Mouse (Mus musculus) right cerebral cortex, postnatal 14 days (tissue): ENCODE results near the gene Cdadc1.

Source experiments
- DNase-seq: peaks from one replicate; pipeline ENCODE4 v3.0.0; 2022

Gene Cdadc1

DNA sequence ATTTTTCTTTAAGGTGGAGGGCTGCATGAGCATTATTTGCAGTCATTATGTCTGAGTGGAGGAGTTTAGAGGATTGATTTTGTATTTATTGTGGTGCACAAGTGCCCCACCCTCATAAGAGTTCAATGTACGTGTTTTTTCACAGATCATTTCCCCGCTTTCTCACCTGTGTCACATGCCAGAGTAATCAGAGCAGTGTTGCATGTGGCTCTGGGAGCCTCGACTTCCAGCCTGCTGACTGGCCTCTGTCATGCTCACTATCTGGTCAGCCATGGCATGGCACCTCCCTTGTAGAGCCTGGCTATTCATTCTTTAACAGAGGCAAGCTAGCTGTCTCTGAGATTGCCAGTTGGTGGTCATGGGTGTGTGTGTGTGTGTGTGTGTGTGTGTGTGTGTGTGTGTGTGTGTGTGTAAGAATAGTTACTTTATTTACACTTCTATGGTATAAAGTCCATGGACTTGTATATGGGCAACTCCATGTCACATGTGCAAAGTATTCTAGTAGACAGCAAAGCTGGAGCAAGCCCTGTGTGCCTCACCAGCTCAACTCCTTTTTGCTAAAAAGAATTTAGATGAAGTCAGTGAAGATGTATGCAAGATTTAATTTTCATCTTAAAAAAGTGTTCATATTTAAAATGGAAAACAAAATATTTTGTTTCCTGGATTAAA, 54.5 kb downstream of the Cdadc1 start:
- DNase-seq: no peak

DNA sequence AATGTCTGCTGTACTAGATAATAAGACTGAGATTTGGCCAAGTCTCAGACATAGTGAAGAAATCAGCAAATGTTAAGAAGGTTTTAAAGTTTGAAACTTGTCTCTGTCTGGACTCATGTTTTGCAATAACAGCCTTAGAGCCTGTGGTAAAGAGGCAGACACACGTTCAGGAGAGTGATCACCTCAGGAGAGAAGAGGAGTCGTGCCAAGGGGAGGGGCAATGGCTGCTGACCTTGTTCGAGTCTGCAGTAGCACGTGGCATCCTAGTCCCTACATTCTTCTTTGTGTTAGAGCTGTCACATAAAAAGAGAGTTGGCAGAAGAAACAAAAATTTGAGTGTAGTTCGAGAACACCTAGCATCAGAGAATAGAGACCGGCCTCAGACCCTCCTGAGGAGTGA, 57.0 kb downstream of the Cdadc1 start:
- DNase-seq: no peak

DNA sequence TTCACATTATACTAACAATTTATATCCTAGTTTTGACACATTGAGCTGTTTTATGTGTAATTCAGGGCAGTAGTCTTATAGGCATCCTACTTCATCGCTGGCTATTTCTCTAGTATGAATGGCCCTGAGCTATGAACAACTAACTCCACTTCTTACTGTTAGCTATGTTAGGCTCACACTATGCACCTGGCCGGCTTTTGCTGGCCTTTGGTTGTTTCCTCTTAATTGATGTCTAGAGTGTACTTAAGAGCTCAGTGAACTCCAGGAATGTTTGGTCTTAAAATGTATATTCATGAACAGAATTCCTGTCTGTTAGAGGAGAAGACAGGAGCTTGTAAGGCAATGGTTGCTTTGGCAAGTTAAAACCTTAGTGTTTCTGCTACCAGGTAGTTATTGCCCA, 57.5 kb downstream of the Cdadc1 start:
- no peak for DNase-seq

DNA sequence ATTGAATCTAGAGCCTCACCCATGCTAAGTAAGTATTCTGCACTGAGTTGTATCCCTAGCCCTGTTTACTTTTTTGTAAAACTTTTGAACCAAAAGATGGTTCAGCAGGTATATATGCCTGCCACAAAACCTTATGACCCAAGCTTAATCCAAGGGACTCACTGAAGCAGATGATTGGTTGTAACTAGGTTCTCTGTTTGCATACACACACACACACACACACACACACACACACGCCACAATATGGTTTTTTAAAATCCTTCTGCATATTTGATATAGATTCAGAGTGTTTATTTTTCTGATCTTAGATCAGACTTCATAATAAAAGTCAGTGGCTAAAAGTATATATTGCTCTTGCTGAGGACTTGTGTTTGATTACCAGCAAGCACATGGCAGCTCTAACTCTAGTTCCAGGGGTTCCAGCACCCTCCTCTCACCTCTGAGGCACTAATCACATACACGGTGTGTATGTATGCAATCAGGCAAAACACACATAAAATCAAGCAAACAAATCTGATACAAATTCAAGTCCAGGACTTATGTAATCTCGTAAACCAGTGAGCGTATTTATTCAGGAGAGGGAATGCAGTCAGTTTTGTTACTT, 59.8 kb downstream of the Cdadc1 start:
- DNase-seq: no peak

DNA sequence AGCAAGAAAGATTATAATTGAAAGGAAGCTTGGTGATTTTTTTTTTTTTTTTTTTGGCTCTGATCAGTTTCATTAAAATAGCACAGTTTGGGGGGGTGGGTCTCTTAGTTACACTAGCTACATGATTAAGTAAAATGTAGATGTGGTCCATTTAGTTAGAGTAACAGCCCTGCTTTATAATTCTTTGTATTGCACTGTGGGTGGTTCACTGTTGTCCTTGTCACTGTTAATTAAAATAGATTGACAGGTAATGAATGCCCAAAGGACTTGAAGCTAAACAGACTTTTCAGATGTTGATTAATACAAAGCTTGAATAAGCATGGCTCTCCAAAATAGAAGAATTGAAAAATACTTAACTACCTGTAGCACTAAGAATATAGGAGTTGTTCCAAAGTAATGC, 63.9 kb downstream of the Cdadc1 start:
- DNase-seq: no peak

DNA sequence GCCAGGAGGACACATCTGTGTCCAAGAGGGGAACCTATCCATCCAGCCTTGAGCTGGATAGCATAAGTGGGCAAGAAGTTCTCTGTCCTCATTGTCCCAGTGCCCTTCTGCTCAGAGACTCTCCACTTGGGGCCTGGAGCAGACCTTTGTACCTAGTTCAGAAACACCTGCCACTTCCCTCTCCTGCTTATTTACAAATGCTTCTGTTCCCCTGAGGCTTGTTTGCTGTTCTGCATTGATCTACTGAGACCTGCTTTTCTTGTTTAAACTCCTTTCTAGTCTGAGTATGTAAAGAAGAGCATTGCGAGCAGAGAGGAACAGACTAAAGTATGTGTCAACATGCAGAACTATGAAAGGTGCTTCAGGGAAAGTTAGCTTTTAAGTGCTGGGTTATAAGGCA, 64.8 kb downstream of the Cdadc1 start:
- DNase-seq: no peak

DNA sequence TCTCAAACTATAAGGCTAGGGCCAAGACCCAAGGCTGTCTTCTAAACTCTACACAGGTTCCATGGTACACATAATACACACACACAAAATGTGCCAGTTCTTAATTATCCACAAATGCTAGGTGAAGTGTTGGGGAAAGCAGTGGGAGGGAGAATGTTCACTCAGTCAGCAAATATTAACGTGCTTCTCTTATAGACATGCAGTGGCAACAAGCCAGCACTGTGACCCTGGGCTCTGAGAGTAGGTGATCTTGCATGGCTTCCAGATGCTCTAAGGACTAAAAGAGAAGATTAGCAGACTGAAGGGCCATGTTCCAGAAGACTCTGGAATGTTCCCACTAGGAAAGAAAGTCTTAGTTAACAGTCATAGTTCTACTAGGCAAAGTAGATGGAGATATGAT, 67.0 kb downstream of the Cdadc1 start:
- no peak for DNase-seq

DNA sequence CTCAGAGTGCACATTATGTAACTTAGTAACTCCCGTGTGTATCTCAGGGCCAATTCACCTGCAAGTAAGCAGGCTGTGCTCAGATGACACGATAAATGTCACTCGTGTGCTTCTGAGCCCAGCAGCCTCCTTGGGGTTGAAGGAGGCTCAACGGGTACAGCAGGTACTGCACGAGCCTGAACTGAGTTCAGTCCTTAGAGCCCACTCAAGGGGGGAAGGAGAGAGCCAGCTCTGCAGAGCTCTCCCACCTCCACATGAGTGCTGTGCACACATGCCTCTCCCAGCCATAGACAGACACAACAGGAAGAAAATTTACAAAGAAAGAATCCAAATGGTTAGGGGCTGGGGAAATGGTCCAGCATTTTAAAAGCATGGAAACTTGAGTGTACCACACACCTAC, 71.9 kb downstream of the Cdadc1 start:
- DNase-seq: no peak

DNA sequence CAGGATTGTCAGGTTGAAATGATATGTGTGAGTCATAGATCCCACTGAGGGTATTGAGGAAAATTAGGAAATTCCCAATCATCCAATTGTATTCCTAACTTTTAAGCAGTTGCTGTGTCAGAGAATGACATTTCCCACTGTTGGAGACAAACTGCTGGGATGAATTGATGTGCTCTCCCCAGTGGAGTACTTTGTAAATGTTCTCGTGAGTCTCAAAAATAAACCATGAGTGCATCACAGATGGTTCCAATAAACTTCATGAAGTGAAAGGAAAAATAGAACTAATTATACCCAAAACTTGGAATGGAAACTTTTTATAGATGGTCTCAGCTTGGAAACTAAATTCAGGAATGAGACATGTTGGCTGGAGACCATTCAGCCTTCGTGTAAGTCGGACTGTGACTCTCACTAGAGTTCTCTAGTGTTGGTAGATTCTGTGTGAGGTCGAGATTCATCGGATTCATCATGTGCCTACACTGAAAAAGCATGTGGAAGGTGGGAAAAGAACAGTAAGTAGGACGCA, 83.8 kb downstream of the Cdadc1 start:
- no peak for DNase-seq
